Mouse (Mus musculus) bone marrow macrophage, adult 2 months (primary cell): Measurements from ENCODE around the gene Tcf12.

Experiments used
- CTCF ChIP-seq: IDR thresholded peaks from 2 replicates; pipeline ENCODE4 v1.5.1; 2012; ENCODE audit warnings: low read depth, mild to moderate bottlenecking, low read length, moderate library complexity
- POLR2A ChIP-seq: IDR thresholded peaks from 2 replicates; pipeline ENCODE4 v1.6.1; 2012; ENCODE audit warnings: mild to moderate bottlenecking, low read depth, low read length, borderline replicate concordance

DNA sequence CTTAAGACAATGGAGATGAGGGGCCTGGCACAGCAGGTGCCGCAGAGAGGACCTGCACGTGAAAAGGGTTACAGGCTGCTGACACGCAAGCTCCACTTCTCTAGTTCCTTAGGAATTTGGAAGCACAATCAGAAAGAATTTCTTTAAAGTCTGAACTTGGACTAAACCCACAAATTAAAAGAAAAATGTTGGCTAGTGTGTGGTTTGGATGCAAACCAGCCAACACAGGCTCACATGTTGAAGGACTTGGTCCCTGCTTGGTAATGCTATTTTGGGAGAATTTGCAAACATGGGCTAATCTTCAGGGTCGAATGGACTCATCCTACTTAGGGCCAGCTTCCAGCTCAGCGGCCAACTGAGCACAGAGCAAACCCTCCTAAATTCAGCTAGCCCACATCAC is 313.5 kb downstream of the Tcf12 start:
- TF ChIP-seq CTCF (no peak), POLR2A (no peak)
